Mouse (Mus musculus) cerebellum, adult 2 months (tissue): ENCODE data around the gene Mcm3. TPM values are rescaled to one million over a fixed set of nuclear protein-coding genes. Genes with fewer than 3 reads are reported as not detected.
A peak's percentile ranks its signal among the peaks of the same experiment; 100 is the strongest.

ENCODE experiments used
- DNase-seq, 2 experiments: peaks; one replicate each; pipeline ENCODE4 v3.0.0; 2021
- H3K27ac ChIP-seq: fragments of 200-500 bp; 2 replicates; pipeline ENCODE4 v1.5.1; 2012; ENCODE audit warnings: low read length, control low read depth, inconsistent platforms; ENCODE audit not compliant: insufficient read depth
- H3K27me3 ChIP-seq: fragments of 200-500 bp; 2 replicates; pipeline ENCODE4 v1.6.1; 2012; ENCODE audit warnings: inconsistent platforms, mild to moderate bottlenecking, low read length, moderate library complexity; ENCODE audit not compliant: control insufficient read depth, insufficient read depth
- H3K4me1 ChIP-seq: fragments of 200-500 bp; 2 replicates; pipeline ENCODE4 v1.6.1; 2011; ENCODE audit warnings: low read length; ENCODE audit not compliant: control insufficient read depth, insufficient read depth
- H3K4me3 ChIP-seq: fragments of 200-500 bp; replicated peaks from 2 replicates; pipeline ENCODE3; 2011; ENCODE audit warnings: mild to moderate bottlenecking, low read depth, low read length, control low read depth; ENCODE audit not compliant: insufficient read depth
- CTCF ChIP-seq: fragments of 200-500 bp; IDR thresholded peaks from 2 replicates; pipeline ENCODE4 v1.5.1; 2011; ENCODE audit warnings: low read depth, mild to moderate bottlenecking, control low read depth, low read length, moderate library complexity, borderline replicate concordance; ENCODE audit not compliant: insufficient read depth
- POLR2A ChIP-seq: fragments of 200-500 bp; IDR thresholded peaks from 2 replicates; pipeline ENCODE4 v1.6.1; 2011; ENCODE audit warnings: low read length, control low read depth, borderline replicate concordance; ENCODE audit not compliant: insufficient read depth
- WGBS: fragments of 180-500 bp; shearing (Covaris S2); methylation state at CpG from one replicate; pipeline ENCODE4 v1.1.7; 2018; 5-methylcytosine and 5-hydroxymethylcytosine counted together
- polyA plus RNA-seq: library from polyadenylated mRNA; depleted of rRNA; stranded (reverse); fragments of >200 nt; gene quantifications from 2 replicates; pipeline ENCODE4 v1.2.3, GENCODE M21; 2012

The Mcm3 gene
- polyA plus RNA-seq, 1 experiment, result 2.8 TPM

DNA sequence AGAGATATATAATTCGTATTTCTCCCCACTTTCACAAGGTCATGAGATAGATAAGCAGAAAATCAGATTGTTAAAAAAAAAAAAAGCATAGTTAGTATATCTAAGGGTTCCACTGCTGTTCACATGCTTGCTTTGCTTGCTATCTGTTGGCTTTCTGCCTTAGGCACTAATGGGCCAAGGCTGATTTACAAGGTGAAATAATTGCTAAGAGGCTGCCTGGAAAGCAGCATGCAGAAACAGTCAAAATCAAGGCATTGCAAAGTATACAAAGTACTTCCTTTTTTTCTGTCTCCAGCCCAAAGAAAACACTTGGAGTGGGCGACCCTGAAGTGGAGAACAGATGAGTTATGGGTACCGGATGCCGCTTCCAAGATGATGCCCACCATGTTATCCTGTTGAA lies 847 bp upstream of the Mcm3 start:
- Histone ChIP-seq H3K27me3 (no peaks in the 10 kb centered on the region), H3K4me3 (no peak overlapping the region), H3K27ac (no peak overlapping the region), H3K4me1 (no peaks in the 10 kb centered on the region)
- 83% methylated on average over 4 of the region's 4 CpGs for WGBS
- TF ChIP-seq CTCF, result no peak
- no peak for TF ChIP-seq POLR2A
- no peak for DNase-seq

DNA sequence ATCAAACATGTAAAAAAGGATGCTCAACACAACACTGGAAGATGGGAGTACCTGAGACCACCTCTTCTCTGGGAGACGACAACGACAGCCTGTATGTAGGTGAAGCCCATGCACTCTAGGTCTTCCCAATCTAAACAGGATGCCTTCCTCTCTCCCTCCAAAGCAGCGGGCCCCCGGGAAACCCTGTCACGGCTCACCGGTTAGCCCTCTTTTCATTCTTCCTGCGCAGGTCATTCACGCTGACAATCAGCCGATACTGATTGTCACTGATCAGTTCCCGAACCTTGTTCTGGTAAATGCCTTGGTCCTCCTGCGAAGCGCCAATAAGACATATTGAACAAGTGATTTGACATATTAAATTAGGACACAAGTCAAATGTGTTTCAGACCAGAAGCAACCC lies 2.5 kb downstream of the Mcm3 start:
- DNase-seq, result no peak
- no peaks in the 10 kb centered on the region for H3K27me3 ChIP-seq
- H3K27ac ChIP-seq, result no peak overlapping the region
- WGBS, result 23% methylated on average over 12 of the region's 12 CpGs
- no peaks in the 10 kb centered on the region for H3K4me1 ChIP-seq
- no peak overlapping the region for H3K4me3 ChIP-seq
- TF ChIP-seq CTCF (no peak), POLR2A (no peak)

DNA sequence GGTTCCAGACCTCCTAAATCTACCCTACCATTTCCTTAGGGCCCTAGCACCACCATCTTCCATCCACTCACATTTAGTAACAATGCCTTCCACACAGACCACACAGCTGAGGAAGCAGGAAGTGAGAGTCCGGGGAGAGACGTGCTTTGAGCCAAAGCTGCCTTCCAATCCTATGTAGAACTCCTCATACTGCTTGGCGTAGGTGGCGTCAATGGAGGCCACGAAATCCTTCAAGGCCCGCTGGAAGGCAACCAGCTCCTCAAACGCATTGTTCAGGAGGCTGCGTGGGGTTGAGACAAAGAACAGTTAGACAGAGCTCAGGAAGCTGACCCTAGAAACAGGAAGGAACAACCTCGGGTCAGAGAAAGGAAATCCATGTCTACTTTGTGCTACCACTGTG lies 2.9 kb downstream of the Mcm3 start:
- no peak for DNase-seq
- no peak for TF ChIP-seq CTCF
- no peak for TF ChIP-seq POLR2A
- WGBS, result 67% methylated on average over 9 of the region's 9 CpGs
- H3K4me3 ChIP-seq, result no peak overlapping the region
- no peaks in the 10 kb centered on the region for H3K27me3 ChIP-seq
- H3K4me1 ChIP-seq, result no peaks in the 10 kb centered on the region
- no peak overlapping the region for H3K27ac ChIP-seq

DNA sequence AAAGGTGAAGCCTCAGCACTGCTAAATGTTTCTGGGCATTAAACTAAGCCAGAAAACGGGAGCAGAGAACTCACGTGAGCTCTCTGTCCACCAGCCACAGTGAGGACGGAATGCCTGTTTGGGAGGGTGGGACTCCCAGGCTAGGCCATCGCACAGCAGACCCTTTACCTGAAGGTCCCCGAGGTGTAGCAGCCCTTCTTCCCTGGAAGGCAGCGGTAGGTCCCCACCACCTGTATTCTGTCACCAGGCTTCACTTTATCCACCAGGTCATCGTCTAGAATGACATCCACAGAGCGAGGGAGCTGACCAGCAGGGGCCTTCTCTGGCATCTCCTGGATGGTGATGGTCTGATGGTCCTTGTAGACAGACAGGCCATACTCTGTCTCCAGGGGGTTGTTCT lies 5.6 kb downstream of the Mcm3 start:
- Histone ChIP-seq H3K4me3 (no peak overlapping the region), H3K4me1 (no peaks in the 10 kb centered on the region; the same call in 1 of the 2 replicates), H3K27ac (no peak overlapping the region), H3K27me3 (no peaks in the 10 kb centered on the region)
- WGBS, result 90% methylated on average over 8 of the region's 8 CpGs
- DNase-seq, result no peak
- TF ChIP-seq POLR2A, result no peak
- no peak for TF ChIP-seq CTCF

DNA sequence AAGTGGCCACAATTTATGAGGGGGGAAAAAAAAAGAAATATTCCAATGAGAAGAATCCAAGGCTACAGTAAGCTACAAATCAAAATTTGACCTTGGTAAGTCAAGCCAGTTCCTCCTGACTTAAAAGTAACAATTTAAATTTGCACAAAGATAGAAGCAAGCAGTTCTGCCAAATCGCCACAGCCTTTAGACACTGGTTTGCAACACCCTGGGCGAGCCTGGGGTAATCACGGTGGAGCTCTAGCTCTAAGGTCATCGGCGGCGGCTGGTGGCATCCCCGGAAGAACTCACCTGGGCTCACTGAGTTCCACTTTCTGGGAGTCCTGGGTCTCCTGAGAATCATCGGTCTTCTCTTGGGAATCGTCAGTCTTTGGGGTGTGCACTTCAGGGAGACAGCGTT lies 15.6 kb downstream of the Mcm3 start:
- Histone ChIP-seq H3K4me3 (no peak overlapping the region), H3K4me1 (no peaks in the 10 kb centered on the region), H3K27me3 (no peaks in the 10 kb centered on the region), H3K27ac (no peak overlapping the region)
- TF ChIP-seq POLR2A, result no peak
- TF ChIP-seq CTCF, result no peak
- DNase-seq, result no peak
- 95% methylated on average over 10 of the region's 10 CpGs for WGBS

DNA sequence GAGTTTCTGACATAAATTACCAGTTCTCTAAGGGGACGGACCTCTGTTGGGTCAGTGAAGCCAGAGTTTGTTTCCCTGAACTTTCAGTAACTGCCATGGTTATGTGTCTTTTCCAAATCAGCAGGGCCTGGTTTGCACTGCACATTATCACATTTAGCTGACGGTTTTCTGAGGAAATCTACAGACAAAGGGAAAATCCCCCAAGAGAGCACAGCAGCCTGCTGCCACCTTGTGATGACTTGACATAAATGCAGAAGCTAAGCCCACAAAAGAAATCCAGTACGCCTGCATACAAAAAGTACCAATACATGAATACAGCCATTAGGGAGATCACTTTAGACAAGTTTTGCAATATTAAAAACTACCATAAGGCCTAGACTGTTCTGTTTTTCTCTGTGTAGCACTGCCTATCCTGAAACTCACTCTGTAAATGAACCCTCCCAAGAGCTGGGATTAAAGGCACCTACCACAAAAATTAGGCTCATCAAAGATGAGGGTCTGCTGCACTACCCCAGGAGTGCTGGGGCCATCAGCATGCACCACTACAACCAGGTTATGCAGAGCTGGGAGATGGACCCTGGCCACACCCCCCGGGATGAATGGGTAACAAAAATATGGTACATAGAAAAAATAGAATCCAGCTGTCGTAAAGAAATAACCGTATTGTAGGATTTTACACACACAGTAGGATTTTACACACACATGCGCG lies 18.3 kb downstream of the Mcm3 start:
- DNase-seq, result peak in 1 of 2 experiments; percentile 19
- no peaks in the 10 kb centered on the region for H3K4me1 ChIP-seq

DNA sequence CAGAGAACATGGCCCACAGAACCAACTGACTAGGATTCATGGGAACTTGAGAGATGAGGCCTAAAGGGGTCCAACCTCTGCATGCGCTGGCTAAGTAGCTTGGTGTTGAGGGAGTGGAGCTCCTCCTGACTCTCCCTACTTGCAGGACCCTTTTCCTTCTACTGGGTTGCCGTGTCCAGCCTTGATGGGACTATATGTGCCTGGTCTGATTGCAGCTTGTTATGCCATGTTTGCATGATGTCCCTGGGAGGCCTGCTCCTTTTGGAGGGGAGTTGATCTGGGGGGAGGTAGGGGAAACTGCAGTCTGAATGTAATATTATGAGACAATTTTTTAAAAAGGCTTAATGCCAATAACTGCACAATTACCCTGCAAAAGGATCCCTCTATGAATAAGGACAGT lies 18.8 kb downstream of the Mcm3 start:
- Histone ChIP-seq H3K27me3 (no peaks in the 10 kb centered on the region), H3K4me3 (no peak overlapping the region), H3K4me1 (no peaks in the 10 kb centered on the region), H3K27ac (no peak overlapping the region)
- 87% methylated on average over 2 of the region's 2 CpGs for WGBS
- DNase-seq, result no peak
- no peak for TF ChIP-seq POLR2A
- no peak for TF ChIP-seq CTCF

More for the DNA sequence above, 18.3 kb downstream of the Mcm3 start:
- no peak overlapping the region for H3K27ac ChIP-seq
- H3K27me3 ChIP-seq, result no peaks in the 10 kb centered on the region
- 80% methylated on average over 8 of the region's 8 CpGs for WGBS
- no peak for TF ChIP-seq POLR2A
- peak; percentile 43; the same call in 1 of the 2 replicates for TF ChIP-seq CTCF
- no peak overlapping the region for H3K4me3 ChIP-seq

DNA sequence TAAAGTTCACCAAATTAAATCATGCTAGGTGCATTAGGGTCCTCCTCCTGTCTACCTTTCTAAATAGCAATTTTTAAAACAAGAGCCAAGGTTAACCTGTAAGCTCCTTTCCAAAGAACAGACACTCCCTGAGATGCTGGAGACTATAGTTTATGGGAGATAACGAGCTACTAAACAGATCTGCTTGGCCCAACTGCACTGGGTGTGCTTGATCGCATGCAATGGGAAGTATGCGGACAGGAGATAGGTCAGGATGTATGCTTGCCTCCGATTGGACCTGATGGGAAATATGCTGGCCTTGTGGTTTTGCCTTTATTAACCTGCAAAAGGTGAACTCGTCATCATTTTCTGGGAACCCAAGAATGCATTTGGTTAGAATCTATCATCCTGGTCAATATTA lies 24.9 kb downstream of the Mcm3 start:
- H3K4me1 ChIP-seq, result no peaks in the 10 kb centered on the region
- 93% methylated on average over 5 of the region's 5 CpGs for WGBS
- DNase-seq, result no peak
- no peak overlapping the region for H3K27ac ChIP-seq
- no peak overlapping the region for H3K4me3 ChIP-seq
- H3K27me3 ChIP-seq, result no peaks in the 10 kb centered on the region
- TF ChIP-seq CTCF, result no peak
- no peak for TF ChIP-seq POLR2A
